Mouse (Mus musculus) bone marrow macrophage, adult 2 months (primary cell): ENCODE data around the gene Lsp1. TPM values are rescaled to one million over a fixed set of nuclear protein-coding genes. Genes with fewer than 3 reads are reported as not detected.
A peak's percentile ranks its signal among the peaks of the same experiment; 100 is the strongest.

Source experiments
- H3K27ac ChIP-seq: 2 replicates; pipeline ENCODE4 v1.5.1; 2012; ENCODE audit warnings: low read depth, low read length; ENCODE audit not compliant: insufficient read depth
- H3K4me1 ChIP-seq: 2 replicates; pipeline ENCODE4 v1.6.1; 2012; ENCODE audit warnings: low read length; ENCODE audit not compliant: control insufficient read depth, insufficient read depth
- H3K4me3 ChIP-seq: 2 replicates; pipeline ENCODE4 v1.5.1; 2012; ENCODE audit warnings: mild to moderate bottlenecking, low read length, moderate library complexity; ENCODE audit not compliant: insufficient read depth
- CTCF ChIP-seq: IDR thresholded peaks from 2 replicates; pipeline ENCODE4 v1.5.1; 2012; ENCODE audit warnings: low read depth, mild to moderate bottlenecking, low read length, moderate library complexity
- POLR2A ChIP-seq: IDR thresholded peaks from 2 replicates; pipeline ENCODE4 v1.6.1; 2012; ENCODE audit warnings: mild to moderate bottlenecking, low read depth, low read length, borderline replicate concordance
- polyA plus RNA-seq: library from polyadenylated mRNA; stranded (reverse); fragments of >200 nt; gene quantifications from 2 replicates; pipeline ENCODE4 v1.2.4, GENCODE M21; 2012; ENCODE audit not compliant: missing spikeins, insufficient read depth, insufficient read length

The Lsp1 gene
- polyA plus RNA-seq, 1 experiment, result 327 TPM

DNA sequence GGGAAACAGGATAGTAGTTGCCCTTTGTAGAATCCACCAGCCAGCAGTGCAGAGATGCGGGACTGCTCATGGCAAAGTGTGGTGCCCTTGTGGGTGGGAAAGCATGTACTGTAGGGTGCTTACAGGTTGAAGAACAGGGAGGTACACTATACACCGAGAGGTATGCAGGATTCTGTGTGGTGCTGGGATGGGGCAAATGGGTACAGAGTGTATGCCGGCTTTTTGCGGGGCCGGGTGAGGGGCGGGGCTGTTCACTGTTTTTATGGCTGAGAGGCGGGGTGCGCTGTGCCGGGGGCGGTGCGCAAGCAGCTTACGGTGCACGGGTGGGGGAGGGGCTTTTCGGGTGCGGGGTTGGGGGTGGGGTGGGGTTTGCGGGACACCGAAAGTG, 72.1 kb downstream of the Lsp1 start, which contains the start of gene Mrpl23:
Gene Mrpl23, plus strand, starts transcription at position 16 of the 388 bp plus-strand sequence.
- peak within 1 kb of the TSS; percentile 86 for H3K27ac ChIP-seq
- H3K4me3 ChIP-seq, result peak within 1 kb of the TSS; percentile 84
- no peak for TF ChIP-seq POLR2A
- TF ChIP-seq CTCF, result no peak
- peaks cover 14% of the 10 kb centered on the region for H3K4me1 ChIP-seq

DNA sequence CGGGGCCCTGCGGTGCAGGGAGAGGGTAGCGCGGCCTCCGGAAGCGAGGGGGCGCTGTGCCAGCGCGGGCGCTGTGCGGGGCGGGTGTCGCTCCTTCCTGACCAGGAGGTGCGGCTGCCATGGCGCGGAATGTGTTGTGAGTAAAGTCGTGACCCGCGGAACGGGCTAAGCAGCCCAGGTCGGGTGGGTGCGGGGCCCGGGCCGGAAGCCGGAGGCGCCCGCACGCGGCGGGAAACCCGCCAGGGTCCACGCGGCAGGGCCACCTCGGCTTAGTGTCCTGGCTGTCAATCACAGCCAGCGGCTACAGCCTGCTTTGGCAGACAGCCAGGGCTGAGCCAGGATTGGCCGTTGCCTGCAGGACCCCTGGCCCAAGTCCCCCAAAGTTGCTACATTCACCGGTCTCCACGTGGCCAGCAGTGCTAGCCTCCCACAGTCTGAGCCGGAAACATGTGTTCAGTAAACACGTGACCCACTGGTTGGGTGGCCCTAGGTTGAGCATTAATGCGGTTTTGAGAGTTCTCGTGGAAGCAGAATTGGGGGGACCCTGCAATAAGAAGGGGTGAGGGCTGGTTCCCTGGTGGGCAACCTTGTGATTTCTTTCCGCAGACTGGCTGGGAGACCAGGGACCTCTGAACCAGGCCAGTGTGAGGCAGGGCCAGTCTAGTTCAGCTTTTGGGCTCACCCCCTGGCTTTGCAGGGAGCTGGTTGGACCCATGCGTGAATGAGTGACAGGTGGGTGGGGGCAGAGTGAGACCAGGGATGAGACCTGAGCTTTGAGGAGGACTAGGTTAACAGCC, 72.6 kb downstream of the Lsp1 start:
- H3K4me1 ChIP-seq, result peaks cover 14% of the 10 kb centered on the region
- TF ChIP-seq POLR2A, result no peak
- no peak for TF ChIP-seq CTCF
- peak overlapping the region; percentile 84 for H3K4me3 ChIP-seq
- H3K27ac ChIP-seq, result peak overlapping the region; percentile 86

DNA sequence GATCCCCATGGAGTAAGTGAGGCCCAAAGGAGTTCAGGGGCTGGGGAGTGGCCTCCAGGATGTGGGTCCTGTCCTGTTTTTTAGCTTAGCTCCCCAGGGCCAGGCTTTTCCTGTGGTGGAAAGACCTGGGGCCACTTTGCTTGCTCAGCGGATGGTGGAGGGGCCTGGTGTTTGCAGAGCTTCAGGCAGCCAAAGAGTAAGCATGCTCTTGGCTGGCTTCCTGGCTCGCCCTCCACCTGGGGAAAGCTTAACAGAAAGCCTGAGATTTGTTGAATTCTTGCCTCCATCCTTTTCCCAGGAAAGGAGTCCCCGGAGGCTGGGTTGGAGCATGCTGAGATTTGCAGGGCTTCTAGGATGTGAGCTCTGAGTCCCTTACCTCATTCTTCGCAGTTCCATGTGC, 74.5 kb downstream of the Lsp1 start:
- H3K4me3 ChIP-seq, result no peak overlapping the region
- H3K4me1 ChIP-seq, result peaks cover 14% of the 10 kb centered on the region
- no peak for TF ChIP-seq CTCF
- no peak for TF ChIP-seq POLR2A
- H3K27ac ChIP-seq, result no peak overlapping the region

DNA sequence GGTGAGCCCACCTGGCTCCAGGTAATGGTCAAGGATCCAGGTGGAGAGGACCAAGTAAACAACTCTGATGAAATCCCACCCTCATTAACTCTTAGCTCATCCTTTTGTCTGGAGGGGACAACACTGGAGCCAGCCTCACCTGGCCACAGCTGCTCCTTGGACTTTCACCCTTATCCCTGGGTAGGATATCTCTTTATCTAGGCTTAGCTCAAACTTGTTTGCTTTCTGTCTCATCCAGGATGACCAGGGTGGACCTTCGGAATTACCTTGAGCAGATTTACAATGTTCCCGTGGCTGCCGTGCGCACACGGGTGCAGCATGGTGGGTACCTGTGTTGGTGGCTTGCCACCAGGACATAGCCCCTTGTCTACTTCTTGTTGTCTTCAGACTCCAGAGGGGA, 75.2 kb downstream of the Lsp1 start:
- H3K4me3 ChIP-seq, result no peak overlapping the region
- TF ChIP-seq POLR2A (no peak), CTCF (no peak)
- H3K27ac ChIP-seq, result no peak overlapping the region
- H3K4me1 ChIP-seq, result peaks cover 14% of the 10 kb centered on the region

GRCm38 (mm10) chr7:142537181-142537580, 76.6 kb downstream of the Lsp1 start:
- Histone ChIP-seq H3K4me3 (no peak overlapping the region), H3K27ac (no peak overlapping the region), H3K4me1 (peaks cover 14% of the 10 kb centered on the region)
- TF ChIP-seq CTCF (no peak), POLR2A (no peak)

DNA sequence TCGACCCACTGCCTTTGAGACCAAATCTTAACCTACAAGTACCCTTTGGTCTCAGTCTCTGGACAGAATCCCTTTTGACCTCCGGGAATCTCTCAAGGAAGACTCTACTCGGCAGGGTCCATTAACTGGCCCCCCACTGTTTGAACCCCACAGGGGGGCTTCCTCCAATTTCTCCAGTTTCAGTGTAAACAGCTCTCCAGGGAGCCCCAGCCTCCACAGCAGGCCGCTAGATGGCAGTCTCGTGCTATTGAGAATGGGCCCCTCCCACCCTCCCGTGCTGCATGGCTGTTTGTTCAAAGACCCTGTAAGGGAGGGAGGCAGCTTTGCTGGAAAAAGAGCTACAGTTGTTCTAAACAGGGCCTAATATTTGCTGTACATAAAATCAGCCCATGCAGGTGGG, 77.3 kb downstream of the Lsp1 start:
- TF ChIP-seq POLR2A, result no peak
- peak; percentile 67 for TF ChIP-seq CTCF
- Histone ChIP-seq H3K27ac (no peak overlapping the region), H3K4me3 (no peak overlapping the region), H3K4me1 (peaks cover 14% of the 10 kb centered on the region)

- Histone ChIP-seq H3K4me1 (peaks cover 14% of the 10 kb centered on the region), H3K27ac (no peak overlapping the region)
Measured at GRCm38 (mm10) chr7:142538291-142538690, 77.7 kb downstream of the Lsp1 start.

DNA sequence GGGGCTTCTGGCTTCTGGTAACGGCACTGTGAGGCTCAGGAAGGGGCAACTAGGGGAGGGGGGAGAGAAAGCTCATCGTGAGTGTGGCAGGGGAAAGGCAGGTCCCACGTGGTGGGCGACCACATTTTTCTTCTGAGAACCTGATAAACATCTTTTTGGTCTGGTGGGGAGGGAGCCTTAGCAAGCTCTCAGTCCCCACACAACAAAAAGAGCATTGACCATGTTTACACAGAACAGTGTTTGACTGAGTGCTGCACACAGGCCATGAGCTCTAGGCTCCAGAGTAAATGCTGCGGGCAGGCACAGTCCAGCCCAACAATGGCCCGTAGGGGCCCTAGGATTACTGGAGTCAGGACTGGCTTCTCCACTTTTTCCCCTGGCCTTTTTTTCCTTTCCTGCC, 78.2 kb downstream of the Lsp1 start:
- TF ChIP-seq CTCF (no peak), POLR2A (no peak)
- H3K27ac ChIP-seq, result no peak overlapping the region
- no peak overlapping the region for H3K4me3 ChIP-seq

More at GRCm38 (mm10) chr7:142538291-142538690, 77.7 kb downstream of the Lsp1 start:
- no peak overlapping the region for H3K4me3 ChIP-seq
- TF ChIP-seq CTCF (no peak), POLR2A (no peak)

DNA sequence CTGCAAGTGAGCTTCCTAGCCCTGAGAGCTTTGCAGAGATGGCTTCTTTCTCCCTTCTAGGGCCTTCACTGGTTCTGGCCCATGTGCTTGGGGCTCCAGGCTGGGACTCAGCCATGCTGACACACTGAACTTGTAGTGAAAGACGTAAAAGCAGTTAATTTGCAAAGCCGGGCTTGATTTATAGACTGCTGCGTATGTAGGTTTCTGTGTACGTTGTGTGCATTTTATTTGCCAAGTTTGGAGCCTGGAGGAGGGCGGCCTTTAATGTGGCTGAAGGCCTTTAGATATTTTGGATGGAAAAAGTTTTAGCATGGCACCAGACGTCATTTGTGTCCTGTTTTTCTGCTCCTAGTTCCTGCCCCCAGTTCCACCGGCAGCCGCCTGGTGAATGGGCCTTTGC, 79.2 kb downstream of the Lsp1 start:
- TF ChIP-seq POLR2A (no peak), CTCF (no peak)
- Histone ChIP-seq H3K4me1 (peaks cover 6% of the 10 kb centered on the region), H3K4me3 (no peak overlapping the region), H3K27ac (no peak overlapping the region)

More for the DNA sequence above, 78.2 kb downstream of the Lsp1 start:
- peaks cover 14% of the 10 kb centered on the region for H3K4me1 ChIP-seq

GRCm38 (mm10) chr7:142542771-142543303, 82.2 kb downstream of the Lsp1 start:
- no peaks in the 10 kb centered on the region for H3K4me1 ChIP-seq
- no peak overlapping the region for H3K4me3 ChIP-seq
- no peak overlapping the region for H3K27ac ChIP-seq
- TF ChIP-seq POLR2A (no peak), CTCF (no peak)

Other genes starting within 250 kb of the Lsp1 start
- gene Gm7579, start 248.9 kb upstream of the Lsp1 start, polyA plus RNA-seq, result not detected in 2 replicates
- gene Krtap5-5, start 230.8 kb upstream of the Lsp1 start, polyA plus RNA-seq, result not detected in 2 replicates
- not detected in 2 replicates for gene Gm40460, start 219.7 kb upstream of the Lsp1 start, polyA plus RNA-seq
- not detected in 2 replicates for gene Gm2431, start 202.5 kb upstream of the Lsp1 start, polyA plus RNA-seq
- gene Gm4559, start 186.4 kb upstream of the Lsp1 start, polyA plus RNA-seq, result not detected in 2 replicates
- not detected in 2 replicates for gene Krtap5-1, start 163.7 kb upstream of the Lsp1 start, polyA plus RNA-seq
- not detected in 2 replicates for gene Krtap5-4, start 157.3 kb upstream of the Lsp1 start, polyA plus RNA-seq
- gene Ifitm10, start 87.1 kb upstream of the Lsp1 start, polyA plus RNA-seq, result 0.59 TPM in 1 of 2 replicates, not detected in the other
- gene Gm49369, start 78.1 kb upstream of the Lsp1 start, polyA plus RNA-seq, result 1.1 TPM in 1 of 2 replicates, not detected in the other
- gene Ctsd, start 72.8 kb upstream of the Lsp1 start, polyA plus RNA-seq, result 2,800 and 3,060 TPM in 2 replicates
- 5.6 TPM in 2 replicates for gene Syt8, start 26.0 kb upstream of the Lsp1 start, polyA plus RNA-seq
- gene Tnni2, start 19.0 kb upstream of the Lsp1 start, polyA plus RNA-seq, result 10.2 and 13.8 TPM in 2 replicates
- gene Tnnt3, start 38.0 kb downstream of the Lsp1 start, polyA plus RNA-seq, result 5.1 and 6.0 TPM in 2 replicates
- gene Mrpl23, start 71.9 kb downstream of the Lsp1 start, polyA plus RNA-seq, result 27.2 and 47.3 TPM in 2 replicates
- gene Igf2, start 206.0 kb downstream of the Lsp1 start, polyA plus RNA-seq, result not detected in 2 replicates
- gene Gm49394, start 209.1 kb downstream of the Lsp1 start, polyA plus RNA-seq, result not detected in 2 replicates